Mouse (Mus musculus): ENCODE data around the gene Irx3. TPM values are rescaled to one million over a fixed set of nuclear protein-coding genes. Genes with fewer than 3 reads are reported as not detected.
A peak's percentile ranks its signal among the peaks of the same experiment; 100 is the strongest.

The Irx3 gene
- 0.58 and 0.63 TPM in 2 replicates for polyA plus RNA-seq (2015; fragmentation: Nextera tagmentation; extraction: Ambion mirVana)

DNA sequence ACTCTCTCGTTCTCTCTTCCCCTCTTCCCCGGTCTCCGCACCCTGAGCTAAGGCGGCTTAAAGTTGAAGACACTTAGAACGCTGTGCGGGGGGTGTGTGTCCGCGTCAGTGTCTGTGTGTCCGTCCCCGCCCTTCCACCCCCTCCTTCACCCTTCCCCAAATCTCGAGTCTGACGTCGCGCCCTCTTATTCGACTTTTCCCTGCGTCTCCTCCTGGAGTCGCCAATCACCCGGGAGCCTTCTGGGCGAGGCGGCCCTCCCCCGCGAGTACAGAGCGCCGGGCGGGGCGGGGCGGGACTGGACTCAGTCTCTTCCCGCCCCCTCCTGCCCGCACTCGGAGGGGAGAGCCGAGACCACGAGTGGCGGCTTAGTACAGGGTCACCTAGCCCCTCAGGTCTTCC is at the start of gene Irx3:
Irx3 (minus strand) TSS at position 229 of the 400 bp plus-strand sequence.
- Histone ChIP-seq H3K4me2 (replicated peaks) (peak within 1 kb of the TSS; percentile 97), H3K27ac (no peak within 1 kb of the TSS), H3K9me3 (no peaks in the 10 kb centered on the region), H3K4me1 (replicated peaks) (peaks cover 53% of the 10 kb centered on the region), H3K27me3 (replicated peaks) (peaks cover 95% of the 10 kb centered on the region), H3K9ac (peak within 1 kb of the TSS; percentile 41), H3K36me3 (no peaks in the 10 kb centered on the region), H3K4me3 (replicated peaks) (peak within 1 kb of the TSS; percentile 48)
- 0% methylated on average over 32 of the region's 33 CpGs for WGBS
- peak; percentile 75 for ATAC-seq

DNA sequence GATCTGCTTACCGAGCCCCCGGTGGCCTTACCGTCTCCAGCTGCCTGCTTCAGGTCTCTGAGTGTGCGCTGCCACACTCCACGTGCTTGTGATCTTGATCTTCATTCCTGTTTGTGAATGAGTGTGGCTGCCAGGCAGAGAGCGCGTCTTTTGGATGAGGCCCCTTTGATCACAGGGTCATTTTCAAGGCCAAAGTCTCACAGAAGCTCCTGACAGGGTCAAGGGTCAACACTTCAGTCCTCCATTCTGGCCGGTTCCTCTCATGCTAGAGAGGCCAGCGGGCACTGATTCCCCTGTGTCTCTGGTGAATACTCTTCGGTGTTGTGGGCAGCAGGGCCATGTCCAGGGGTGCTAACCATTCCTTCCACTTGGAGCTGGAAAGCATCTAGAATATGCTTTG is 49.5 kb upstream of the Irx3 start:
- 0 out of 2 replicates have a peak, but pooled peaks cover 3% of the 10 kb centered on the region for H3K27me3 ChIP-seq (replicated peaks)
- H3K9ac ChIP-seq = no peak overlapping the region
- H3K4me1 ChIP-seq (replicated peaks) = peaks cover 3% of the 10 kb centered on the region
- ATAC-seq = no peak
- WGBS = 69% methylated on average over 10 of the region's 10 CpGs
- no peak overlapping the region for H3K27ac ChIP-seq
- H3K4me2 ChIP-seq (replicated peaks) = no peak overlapping the region
- H3K9me3 ChIP-seq = no peaks in the 10 kb centered on the region
- no peak overlapping the region for H3K4me3 ChIP-seq (replicated peaks)
- H3K36me3 ChIP-seq = no peaks in the 10 kb centered on the region

DNA sequence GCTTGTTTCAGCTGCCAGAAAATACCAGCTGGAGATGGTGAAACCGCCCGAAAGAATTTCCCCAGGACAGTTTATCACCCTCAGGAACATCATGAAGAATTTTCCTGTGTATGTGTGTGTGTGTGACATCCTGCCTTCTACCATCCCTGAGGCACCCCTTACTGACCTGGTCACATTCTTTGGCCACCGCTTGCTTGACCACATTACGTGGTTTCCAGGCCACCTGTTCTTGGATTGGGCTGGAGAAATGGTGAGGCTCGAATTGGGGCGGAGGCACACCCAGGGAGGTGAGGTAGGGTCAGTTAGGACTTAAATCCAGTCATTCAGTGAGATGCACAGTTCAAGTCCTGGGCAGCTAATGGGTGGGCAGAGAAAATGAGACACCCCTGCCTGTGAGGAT is 48.1 kb upstream of the Irx3 start:
- WGBS = 86% methylated on average over 6 of the region's 6 CpGs

DNA sequence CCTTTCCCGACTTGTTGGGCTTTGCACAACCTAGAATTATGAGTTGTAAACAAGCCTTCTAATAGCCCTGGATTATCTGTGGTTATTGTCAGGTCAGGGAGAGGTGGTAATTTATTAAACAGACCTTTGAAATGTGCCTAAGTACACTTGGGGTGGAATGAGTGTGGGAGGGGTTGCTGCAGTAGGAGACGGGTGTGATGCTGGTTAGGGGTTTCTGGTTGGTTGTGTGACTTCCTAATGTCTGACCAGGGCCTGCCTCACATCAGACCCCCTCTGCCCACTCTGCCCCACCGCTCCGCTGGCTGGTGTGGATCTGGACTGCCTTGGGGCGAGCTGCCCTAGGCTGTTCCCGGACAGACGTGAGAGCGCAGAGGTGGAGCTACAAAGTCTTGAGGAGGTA is 47.7 kb upstream of the Irx3 start:
- no peaks in the 10 kb centered on the region for H3K9me3 ChIP-seq
- H3K9ac ChIP-seq = no peak overlapping the region
- H3K4me2 ChIP-seq (replicated peaks) = no peak overlapping the region
- peaks cover 3% of the 10 kb centered on the region for H3K4me1 ChIP-seq (replicated peaks)
- 0 out of 2 replicates have a peak, but pooled peaks cover 3% of the 10 kb centered on the region for H3K27me3 ChIP-seq (replicated peaks)
- no peak overlapping the region for H3K4me3 ChIP-seq (replicated peaks)
- H3K36me3 ChIP-seq = no peaks in the 10 kb centered on the region
- ATAC-seq = peak; percentile 59; the same call in 1 of the 2 replicates
- WGBS = 62% methylated on average over 8 of the region's 8 CpGs
- H3K27ac ChIP-seq = no peak overlapping the region

More for the DNA sequence above, 48.1 kb upstream of the Irx3 start:
- H3K4me2 ChIP-seq (replicated peaks) = no peak overlapping the region
- H3K9ac ChIP-seq = no peak overlapping the region
- peaks cover 3% of the 10 kb centered on the region for H3K4me1 ChIP-seq (replicated peaks)
- H3K27ac ChIP-seq = no peak overlapping the region
- H3K9me3 ChIP-seq = no peaks in the 10 kb centered on the region
- H3K27me3 ChIP-seq (replicated peaks) = 0 out of 2 replicates have a peak, but pooled peaks cover 3% of the 10 kb centered on the region
- no peaks in the 10 kb centered on the region for H3K36me3 ChIP-seq
- no peak for ATAC-seq
- H3K4me3 ChIP-seq (replicated peaks) = no peak overlapping the region

DNA sequence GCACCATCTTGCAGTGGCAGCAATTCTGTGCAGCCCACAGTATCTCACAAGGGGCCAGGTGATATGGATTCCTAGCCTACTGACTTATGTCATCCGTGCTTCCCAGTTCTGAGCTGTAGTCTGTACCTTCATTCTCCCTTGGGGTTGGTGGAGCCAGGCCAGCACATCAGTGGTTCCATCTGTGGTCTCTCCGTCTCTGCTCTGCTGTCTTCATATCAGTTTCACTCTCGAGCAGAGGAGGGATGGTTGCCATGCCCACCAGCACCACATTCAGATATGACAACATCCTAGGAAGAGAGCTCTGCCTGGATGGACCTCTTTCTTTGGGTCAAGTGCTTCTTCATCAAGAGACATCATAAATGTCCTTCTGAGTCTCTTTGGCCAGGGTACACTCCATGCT is 43.8 kb upstream of the Irx3 start:
- 76% methylated on average over 3 of the region's 3 CpGs for WGBS
- no peaks in the 10 kb centered on the region for H3K9me3 ChIP-seq
- H3K27me3 ChIP-seq (replicated peaks) = 0 out of 2 replicates have a peak, but pooled peaks cover 3% of the 10 kb centered on the region
- ATAC-seq = no peak
- H3K4me1 ChIP-seq (replicated peaks) = peaks cover 3% of the 10 kb centered on the region
- no peak overlapping the region for H3K4me3 ChIP-seq (replicated peaks)
- H3K36me3 ChIP-seq = no peaks in the 10 kb centered on the region
- H3K9ac ChIP-seq = no peak overlapping the region
- no peak overlapping the region for H3K27ac ChIP-seq
- H3K4me2 ChIP-seq (replicated peaks) = no peak overlapping the region

DNA sequence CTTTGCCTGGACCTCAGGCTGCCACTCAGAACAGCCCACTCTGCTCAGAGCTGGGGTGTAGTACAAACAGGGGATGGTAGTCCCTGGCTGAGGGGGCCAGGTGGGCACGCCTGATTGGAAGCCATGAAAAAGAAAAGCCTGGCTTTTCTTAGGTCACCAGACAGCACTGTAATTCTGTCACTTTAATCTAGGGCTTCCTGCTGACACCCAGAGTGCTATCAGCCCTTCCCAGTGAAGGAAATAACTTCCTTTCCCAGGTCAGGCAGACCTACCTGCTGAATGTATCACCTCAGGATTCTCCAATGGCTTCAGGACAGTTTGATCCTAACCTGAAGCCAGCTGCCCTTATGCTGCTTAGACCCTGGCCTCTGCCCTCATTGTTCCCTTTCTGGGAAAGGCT is 35.3 kb upstream of the Irx3 start:
- peak; percentile 71 for ATAC-seq

DNA sequence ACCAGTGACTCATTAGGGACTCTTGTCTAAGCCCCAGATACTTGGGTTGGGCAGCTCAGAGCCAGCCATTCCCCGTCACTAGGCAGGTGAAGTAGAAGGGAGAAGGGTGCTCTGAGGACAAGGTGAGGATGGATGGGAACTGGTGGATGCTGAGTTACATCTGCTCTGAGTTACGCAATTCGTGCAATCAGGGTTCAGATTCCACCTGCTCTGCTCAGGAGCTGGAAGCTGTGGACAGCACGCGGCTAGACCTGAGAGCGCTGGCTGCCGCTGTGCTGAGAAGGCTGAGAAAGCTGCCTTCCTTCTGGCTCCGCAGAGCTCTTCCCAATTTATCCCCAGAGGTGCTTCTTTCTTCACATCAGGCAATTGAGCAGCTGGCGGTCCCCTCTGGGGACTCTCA is 34.8 kb upstream of the Irx3 start:
- Histone ChIP-seq H3K9ac (no peak overlapping the region), H3K9me3 (no peaks in the 10 kb centered on the region), H3K4me3 (replicated peaks) (no peak overlapping the region), H3K4me1 (replicated peaks) (no peaks in the 10 kb centered on the region), H3K27ac (no peak overlapping the region), H3K27me3 (replicated peaks) (peaks cover 8% of the 10 kb centered on the region; the same call in 1 of the 2 replicates), H3K36me3 (no peaks in the 10 kb centered on the region), H3K4me2 (replicated peaks) (no peak overlapping the region)
- WGBS = 48% methylated on average over 9 of the region's 9 CpGs
- peak; percentile 92 for ATAC-seq

More for the DNA sequence above, 35.3 kb upstream of the Irx3 start:
- no peak overlapping the region for H3K27ac ChIP-seq
- WGBS = 45% methylated on average over 1 of the region's 1 CpGs
- H3K4me3 ChIP-seq (replicated peaks) = no peak overlapping the region
- H3K9me3 ChIP-seq = no peaks in the 10 kb centered on the region
- no peaks in the 10 kb centered on the region for H3K4me1 ChIP-seq (replicated peaks)
- peaks cover 8% of the 10 kb centered on the region; the same call in 1 of the 2 replicates for H3K27me3 ChIP-seq (replicated peaks)
- no peak overlapping the region for H3K4me2 ChIP-seq (replicated peaks)
- no peak overlapping the region for H3K9ac ChIP-seq
- no peaks in the 10 kb centered on the region for H3K36me3 ChIP-seq

DNA sequence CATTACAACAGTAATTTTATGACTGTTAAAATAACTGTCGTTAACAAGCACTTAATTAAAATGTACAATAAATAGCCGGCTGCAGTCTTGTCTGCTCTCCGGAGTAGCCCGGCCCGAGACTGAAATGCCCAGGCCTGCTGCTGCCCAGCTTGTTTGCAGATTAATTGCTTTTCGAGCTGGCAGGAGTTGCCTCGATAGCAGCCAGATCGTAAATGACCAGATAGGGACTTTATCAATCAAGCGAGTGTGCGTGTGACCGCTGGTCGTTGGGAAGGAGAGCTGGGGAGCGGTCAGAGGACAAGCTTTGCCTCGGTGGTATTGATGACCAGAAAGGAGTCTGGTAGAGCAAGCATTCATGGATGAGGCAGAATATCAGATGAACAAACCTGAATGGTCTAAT is 25.8 kb upstream of the Irx3 start:
- Histone ChIP-seq H3K4me2 (replicated peaks) (no peak overlapping the region), H3K4me1 (replicated peaks) (no peaks in the 10 kb centered on the region), H3K27me3 (replicated peaks) (0 out of 2 replicates have a peak, but pooled peaks cover 3% of the 10 kb centered on the region), H3K4me3 (replicated peaks) (no peak overlapping the region), H3K9ac (no peak overlapping the region), H3K27ac (no peak overlapping the region), H3K9me3 (no peaks in the 10 kb centered on the region), H3K36me3 (no peaks in the 10 kb centered on the region)
- WGBS = 51% methylated on average over 14 of the region's 14 CpGs
- no peak for ATAC-seq

DNA sequence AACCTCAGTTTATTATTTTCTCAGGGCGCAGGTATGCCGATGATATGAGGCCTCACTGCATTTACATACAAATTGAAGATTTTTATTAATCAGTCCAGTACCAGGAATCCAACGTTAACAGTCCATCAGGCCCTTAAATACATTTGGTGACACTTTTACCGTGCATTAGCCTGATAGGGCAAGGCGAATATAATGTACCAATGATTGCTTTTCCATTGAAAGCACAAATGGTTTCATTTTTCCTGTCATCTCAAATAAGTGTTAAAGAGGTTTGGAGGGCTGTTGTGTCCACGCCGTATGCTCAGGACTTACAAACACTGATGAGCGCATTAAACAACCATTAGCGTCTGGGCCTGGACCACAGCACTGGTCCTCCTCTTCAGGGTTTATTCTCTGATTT is 25.3 kb upstream of the Irx3 start:
- H3K4me1 ChIP-seq (replicated peaks) = no peaks in the 10 kb centered on the region
- 87% methylated on average over 9 of the region's 9 CpGs for WGBS
- no peak overlapping the region for H3K9ac ChIP-seq
- 0 out of 2 replicates have a peak, but pooled peaks cover 3% of the 10 kb centered on the region for H3K27me3 ChIP-seq (replicated peaks)
- H3K36me3 ChIP-seq = no peaks in the 10 kb centered on the region
- no peak overlapping the region for H3K4me2 ChIP-seq (replicated peaks)
- no peak overlapping the region for H3K4me3 ChIP-seq (replicated peaks)
- H3K9me3 ChIP-seq = no peaks in the 10 kb centered on the region
- H3K27ac ChIP-seq = no peak overlapping the region
- no peak for ATAC-seq

DNA sequence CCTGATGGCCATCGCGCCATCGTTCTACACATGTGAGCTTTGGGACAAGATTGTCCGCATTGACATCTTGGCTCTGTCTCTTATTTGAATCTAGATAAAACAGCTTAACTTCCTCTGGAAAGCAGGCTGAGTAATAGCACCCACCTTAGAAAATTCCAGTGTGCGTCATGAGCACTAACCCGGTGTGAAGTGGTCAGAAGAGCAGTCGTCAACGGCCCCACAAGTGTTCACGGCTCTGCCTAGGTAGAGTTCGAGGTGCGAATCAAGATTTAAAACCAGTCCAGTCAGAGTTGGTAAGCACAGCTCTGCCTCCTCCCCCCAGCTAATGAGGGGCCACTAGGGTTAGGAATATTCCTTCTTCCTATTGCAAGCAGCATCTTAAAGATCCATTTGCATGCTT is 21.5 kb upstream of the Irx3 start:
- H3K27me3 ChIP-seq (replicated peaks) = peaks cover 3% of the 10 kb centered on the region; the same call in 1 of the 2 replicates
- no peaks in the 10 kb centered on the region for H3K9me3 ChIP-seq
- H3K27ac ChIP-seq = no peak overlapping the region
- WGBS = 81% methylated on average over 11 of the region's 11 CpGs
- H3K36me3 ChIP-seq = no peaks in the 10 kb centered on the region
- no peak overlapping the region for H3K4me3 ChIP-seq (replicated peaks)
- H3K9ac ChIP-seq = no peak overlapping the region
- no peak for ATAC-seq
- 0 out of 2 replicates have a peak, but pooled peaks cover 3% of the 10 kb centered on the region for H3K4me1 ChIP-seq (replicated peaks)
- H3K4me2 ChIP-seq (replicated peaks) = no peak overlapping the region

DNA sequence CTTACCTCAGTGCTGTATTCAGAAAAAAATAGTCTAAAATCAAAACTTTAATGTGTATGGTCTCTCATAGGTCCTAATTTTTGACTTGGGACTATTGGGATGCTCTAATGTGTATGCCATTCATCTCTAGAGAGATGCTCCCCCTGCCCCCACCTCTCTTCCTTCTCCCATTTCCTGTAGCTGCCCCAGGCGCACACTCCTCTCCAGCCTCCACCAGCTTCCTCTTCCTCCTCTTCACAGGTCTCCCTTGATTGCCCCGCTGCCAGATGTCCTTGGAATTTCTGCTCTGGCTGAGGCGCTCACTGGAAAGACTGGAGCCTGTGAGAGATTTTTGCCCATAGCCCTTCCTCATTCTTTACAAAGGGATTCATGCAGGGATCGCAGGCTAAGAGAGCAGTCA is 20.9 kb upstream of the Irx3 start:
- ATAC-seq = no peak
- 38% methylated on average over 4 of the region's 4 CpGs for WGBS
- Histone ChIP-seq H3K4me3 (replicated peaks) (no peak overlapping the region), H3K9me3 (no peaks in the 10 kb centered on the region), H3K9ac (no peak overlapping the region), H3K27me3 (replicated peaks) (peaks cover 3% of the 10 kb centered on the region; the same call in 1 of the 2 replicates), H3K4me1 (replicated peaks) (0 out of 2 replicates have a peak, but pooled peaks cover 3% of the 10 kb centered on the region), H3K27ac (no peak overlapping the region), H3K4me2 (replicated peaks) (no peak overlapping the region), H3K36me3 (no peaks in the 10 kb centered on the region)

DNA sequence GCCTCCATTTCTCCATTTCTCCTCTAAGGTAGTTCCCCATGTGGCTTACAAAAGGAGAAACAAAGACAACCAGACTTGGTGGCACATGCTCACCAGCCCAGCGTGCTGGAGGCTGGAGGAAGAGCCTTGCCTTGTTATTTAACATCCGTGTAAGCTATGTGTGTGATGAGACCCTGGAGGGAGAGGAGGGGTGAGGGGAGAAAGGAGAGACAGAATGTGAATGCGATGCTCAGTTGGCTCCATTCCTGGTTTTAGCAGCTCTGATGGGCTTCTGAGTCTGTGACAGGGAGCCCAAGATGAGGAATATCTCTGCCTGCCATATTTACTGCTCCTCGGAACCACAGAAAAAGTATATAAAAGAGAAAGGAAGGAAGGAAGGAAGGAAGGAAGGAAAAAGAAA is 20.1 kb upstream of the Irx3 start:
- H3K4me3 ChIP-seq (replicated peaks) = no peak overlapping the region
- H3K4me1 ChIP-seq (replicated peaks) = 0 out of 2 replicates have a peak, but pooled peaks cover 3% of the 10 kb centered on the region
- H3K9me3 ChIP-seq = no peaks in the 10 kb centered on the region
- peaks cover 3% of the 10 kb centered on the region; the same call in 1 of the 2 replicates for H3K27me3 ChIP-seq (replicated peaks)
- 30% methylated on average over 4 of the region's 4 CpGs for WGBS
- no peaks in the 10 kb centered on the region for H3K36me3 ChIP-seq
- no peak for ATAC-seq
- no peak overlapping the region for H3K9ac ChIP-seq
- H3K4me2 ChIP-seq (replicated peaks) = no peak overlapping the region
- no peak overlapping the region for H3K27ac ChIP-seq

DNA sequence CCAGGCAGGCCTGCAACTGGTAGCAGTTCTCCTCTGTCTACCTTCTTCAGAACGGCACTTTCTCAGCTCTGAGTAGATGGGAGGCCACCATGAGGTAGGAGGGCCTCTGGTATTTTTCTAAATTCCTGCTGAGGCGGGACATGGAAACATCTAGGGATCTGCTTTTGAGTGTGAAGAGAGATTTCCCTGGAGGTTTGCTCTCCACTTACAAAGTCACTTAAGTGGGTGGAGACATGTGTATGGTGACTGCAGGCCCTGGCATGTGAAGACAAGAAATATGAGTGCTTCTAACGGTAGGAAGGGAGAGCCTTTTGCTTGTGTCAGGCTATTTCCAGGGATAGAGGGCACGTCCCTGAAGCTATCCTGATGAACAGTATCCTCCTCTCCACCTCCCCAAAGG is 17.9 kb upstream of the Irx3 start:
- no peaks in the 10 kb centered on the region for H3K9me3 ChIP-seq
- no peaks in the 10 kb centered on the region; the same call in 1 of the 2 replicates for H3K27me3 ChIP-seq (replicated peaks)
- no peak for ATAC-seq
- H3K9ac ChIP-seq = no peak overlapping the region
- H3K4me2 ChIP-seq (replicated peaks) = no peak overlapping the region
- H3K27ac ChIP-seq = no peak overlapping the region
- no peak overlapping the region for H3K4me3 ChIP-seq (replicated peaks)
- WGBS = 69% methylated on average over 4 of the region's 4 CpGs
- H3K4me1 ChIP-seq (replicated peaks) = 0 out of 2 replicates have a peak, but pooled peaks cover 3% of the 10 kb centered on the region
- no peaks in the 10 kb centered on the region for H3K36me3 ChIP-seq

Data from intestine, embryonic 15.5 days (tissue).